Mouse (Mus musculus) stomach, postnatal 0 days (tissue): ENCODE data around the gene Pea15a. TPM values are rescaled to one million over a fixed set of nuclear protein-coding genes. Genes with fewer than 3 reads are reported as not detected.

ENCODE experiments used
- ATAC-seq: fragments of 200-750 bp; cut with Nextera tagmentation; 2 replicates; pipeline ENCODE4 v1.8.0; 2017; ENCODE audit not compliant: low FRiP score, low TSS enrichment
- DNase-seq: peaks from one replicate; pipeline ENCODE4 v3.0.0-alpha.2; 2016; ENCODE audit warnings: low spot score
- H3K27ac ChIP-seq: fragments of 300-500 bp; sonication (generic); replicated peaks from 2 replicates; pipeline ENCODE4 v1.5.1; 2014; ENCODE audit warnings: mild to moderate bottlenecking, control low read depth
- H3K27me3 ChIP-seq: fragments of 300-500 bp; sonication (generic); 2 replicates; pipeline ENCODE4 v1.6.1; 2014; ENCODE audit warnings: low read length; ENCODE audit not compliant: control insufficient read depth, insufficient read depth
- H3K36me3 ChIP-seq: fragments of 300-500 bp; sonication (generic); 2 replicates; pipeline ENCODE4 v1.6.1; 2014; ENCODE audit warnings: low read length, mixed read lengths; ENCODE audit not compliant: control insufficient read depth, insufficient read depth
- H3K4me1 ChIP-seq: fragments of 300-500 bp; sonication (generic); replicated peaks from 2 replicates; pipeline ENCODE4 v1.6.1; 2014; ENCODE audit warnings: antibody characterized with exemption; ENCODE audit not compliant: control insufficient read depth, insufficient read depth
- H3K4me2 ChIP-seq: fragments of 300-500 bp; sonication (generic); replicated peaks from 2 replicates; pipeline ENCODE4 v1.6.1; 2014; ENCODE audit warnings: low read depth, mild to moderate bottlenecking, control low read depth, moderate library complexity
- H3K4me3 ChIP-seq: fragments of 300-500 bp; sonication (generic); 2 replicates; pipeline ENCODE4 v1.5.1; 2014; ENCODE audit warnings: low read depth, low read length, control low read depth
- H3K9ac ChIP-seq: fragments of 300-500 bp; sonication (generic); 2 replicates; pipeline ENCODE4 v1.6.1; 2014; ENCODE audit warnings: mild to moderate bottlenecking, low read length, control low read depth, mixed read lengths
- H3K9me3 ChIP-seq: fragments of 300-500 bp; sonication (generic); 2 replicates; pipeline ENCODE4 v1.6.1; 2016; ENCODE audit warnings: low read length; ENCODE audit not compliant: control insufficient read depth
- CTCF ChIP-seq: IDR thresholded peaks from 2 replicates; pipeline ENCODE4 v1.5.1; 2016; ENCODE audit warnings: antibody characterized with exemption, low read depth, mild to moderate bottlenecking, moderate library complexity
- EP300 ChIP-seq: optimal IDR thresholded peaks from 2 replicates; pipeline ENCODE3; 2016; ENCODE audit warnings: antibody characterized with exemption
- WGBS: fragments of 180-500 bp; shearing (Covaris S2); extraction: QIAGEN DNeasy Blood & Tissue Kit; methylation state at CpG from one replicate; pipeline ENCODE4 v1.1.7; 2014; 5-methylcytosine and 5-hydroxymethylcytosine counted together
- polyA plus RNA-seq: library from polyadenylated mRNA; unstranded; fragments of >200 nt; fragmentation: Nextera tagmentation; extraction: Ambion mirVana; gene quantifications from 2 replicates; pipeline ENCODE4 v1.2.1, GENCODE M21; 2015

The Pea15a gene
- polyA plus RNA-seq, 1 experiment from 2014 or later, result 79.4 TPM

DNA sequence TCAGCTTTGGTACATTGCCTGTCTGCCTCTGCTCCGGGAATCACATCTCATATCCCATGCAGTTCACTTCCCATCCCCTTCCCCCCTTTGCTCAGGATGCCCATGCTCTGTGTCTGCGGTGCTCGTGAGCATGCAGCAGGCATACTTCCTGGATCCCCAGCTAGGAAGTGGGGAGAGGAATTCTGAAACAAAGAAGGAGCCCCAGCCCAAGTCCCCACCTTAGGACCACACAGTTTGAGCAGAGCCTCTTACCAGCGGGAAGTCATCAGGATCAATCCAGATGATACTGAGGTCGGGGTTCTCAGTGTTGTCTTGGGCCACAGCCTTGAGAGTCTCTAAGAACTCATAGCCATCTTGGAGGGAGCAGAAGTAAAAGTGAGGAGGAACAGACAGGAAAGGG is 6.2 kb upstream of the Pea15a start:
- TF ChIP-seq CTCF (no peak), EP300 (no peak)
- H3K4me2 ChIP-seq, result no peak overlapping the region
- H3K4me1 ChIP-seq, result peaks cover 5% of the 10 kb centered on the region; the same call in 1 of the 2 replicates
- 61% methylated on average over 5 of the region's 5 CpGs for WGBS
- no peaks in the 10 kb centered on the region for H3K27me3 ChIP-seq
- no peak overlapping the region for H3K9ac ChIP-seq
- H3K27ac ChIP-seq, result no peak overlapping the region
- H3K9me3 ChIP-seq, result no peaks in the 10 kb centered on the region
- H3K4me3 ChIP-seq, result no peak overlapping the region
- H3K36me3 ChIP-seq, result no peaks in the 10 kb centered on the region
- DNase-seq (no peak), ATAC-seq (no peak)

- Histone ChIP-seq H3K9ac (no peak overlapping the region), H3K27me3 (no peaks in the 10 kb centered on the region), H3K27ac (peak overlapping the region; percentile 93), H3K36me3 (no peaks in the 10 kb centered on the region), H3K9me3 (no peaks in the 10 kb centered on the region), H3K4me3 (no peak overlapping the region), H3K4me2 (peak overlapping the region; percentile 69; the same call in 1 of the 2 replicates), H3K4me1 (peaks cover 15% of the 10 kb centered on the region)
- ATAC-seq (no peak; the same call in 1 of the 2 replicates), DNase-seq (no peak)
- no peak for TF ChIP-seq CTCF
- TF ChIP-seq EP300, result no peak
- 10% methylated on average over 7 of the region's 7 CpGs for WGBS
Measured at GRCm38 (mm10) chr1:172207111-172207584, 544 bp upstream of the Pea15a start.

DNA sequence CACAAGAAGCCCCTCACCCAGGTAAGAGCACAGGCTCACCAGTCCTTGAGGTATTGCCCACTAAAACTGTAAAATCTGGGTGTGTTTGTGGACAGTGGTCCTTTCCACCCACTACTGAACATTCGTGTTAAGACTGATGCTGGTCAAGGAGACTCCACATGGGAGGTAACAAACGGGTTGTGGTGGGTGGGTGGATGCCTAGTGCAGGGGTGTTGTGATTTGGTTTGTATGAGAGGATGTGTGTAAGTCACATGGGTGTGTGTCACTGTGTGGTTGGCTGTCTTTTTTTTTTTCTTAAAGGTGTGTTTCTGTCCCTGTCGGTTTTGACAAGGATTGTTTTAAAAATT is 890 bp downstream of the Pea15a start:
- Histone ChIP-seq H3K9me3 (no peaks in the 10 kb centered on the region), H3K4me3 (peak overlapping the region; percentile 61), H3K27me3 (no peaks in the 10 kb centered on the region), H3K27ac (peak overlapping the region; percentile 93), H3K4me2 (peak overlapping the region; percentile 69), H3K36me3 (no peaks in the 10 kb centered on the region), H3K9ac (peak overlapping the region; percentile 83), H3K4me1 (peaks cover 24% of the 10 kb centered on the region)
- WGBS, result 19% methylated on average over 3 of the region's 3 CpGs
- no peak for TF ChIP-seq EP300
- DNase-seq, result no peak
- ATAC-seq, result no peak

DNA sequence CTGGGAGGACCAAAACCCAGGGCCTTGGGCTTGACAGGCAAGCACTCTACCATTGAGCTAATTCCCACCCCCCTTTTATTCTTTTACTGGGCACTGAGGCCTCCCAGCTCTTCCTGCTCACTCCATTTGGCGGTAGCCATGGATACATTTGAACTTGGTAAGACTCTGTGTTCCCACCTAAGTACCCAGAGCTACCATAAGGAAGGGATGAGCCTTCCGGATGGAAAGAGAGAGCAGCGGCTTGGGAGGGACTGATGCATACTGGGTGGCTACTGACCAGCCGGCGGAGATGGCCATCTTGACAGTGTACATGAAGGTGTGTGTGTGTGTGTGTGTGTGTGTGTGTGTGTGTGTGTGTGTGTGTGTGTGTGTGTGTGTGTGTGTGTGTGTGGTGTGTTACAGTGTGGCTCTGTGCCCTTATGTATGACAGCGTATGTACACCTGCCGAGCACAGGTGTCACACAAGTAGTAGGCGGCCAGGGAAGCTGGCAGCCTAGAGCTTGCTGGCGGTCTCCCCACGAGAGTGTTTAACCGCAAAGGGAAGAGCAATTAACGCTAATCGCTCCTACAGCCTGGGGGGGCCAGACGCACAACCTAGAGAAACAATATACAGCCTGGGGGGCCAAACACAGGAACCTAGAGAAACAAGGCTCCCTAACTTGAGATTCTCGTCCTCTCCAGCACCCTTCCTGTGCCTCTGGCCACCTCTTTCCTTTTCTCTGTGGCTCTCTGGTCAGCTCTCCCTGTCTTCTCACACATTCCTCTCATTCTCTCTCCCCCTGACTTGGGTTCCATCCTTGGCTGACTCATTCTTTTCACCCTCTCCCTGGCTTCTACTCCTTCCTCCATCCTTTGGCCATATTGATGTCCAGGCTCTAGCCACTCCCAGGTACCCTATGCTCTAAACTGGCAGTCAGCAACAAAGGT is 1.5 kb downstream of the Pea15a start:
- Histone ChIP-seq H3K27ac (peak overlapping the region; percentile 61), H3K27me3 (no peaks in the 10 kb centered on the region), H3K36me3 (no peaks in the 10 kb centered on the region), H3K9ac (peak overlapping the region; percentile 83; the same call in 1 of the 2 replicates), H3K9me3 (no peaks in the 10 kb centered on the region), H3K4me2 (peak overlapping the region; percentile 69), H3K4me1 (peaks cover 24% of the 10 kb centered on the region), H3K4me3 (peak overlapping the region; percentile 61)
- TF ChIP-seq CTCF (no peak), EP300 (no peak)
- ATAC-seq (no peak), DNase-seq (no peak)
- 54% methylated on average over 15 of the region's 15 CpGs for WGBS

GRCm38 (mm10) chr1:172204033-172204813 is 2.4 kb downstream of the Pea15a start:
- peaks cover 6% of the 10 kb centered on the region; the same call in 1 of the 2 replicates for H3K36me3 ChIP-seq
- H3K4me3 ChIP-seq, result no peak overlapping the region
- WGBS, result 29% methylated on average over 9 of the region's 9 CpGs
- no peaks in the 10 kb centered on the region for H3K9me3 ChIP-seq
- ATAC-seq (no peak), DNase-seq (no peak)
- TF ChIP-seq EP300 (no peak), CTCF (no peak)
- no peaks in the 10 kb centered on the region for H3K27me3 ChIP-seq
- H3K27ac ChIP-seq, result peak overlapping the region; percentile 76
- H3K4me2 ChIP-seq, result no peak overlapping the region
- H3K9ac ChIP-seq, result no peak overlapping the region
- peaks cover 24% of the 10 kb centered on the region for H3K4me1 ChIP-seq
